Mouse (Mus musculus): Measurements from ENCODE around the gene Neurl4. TPM values are rescaled to one million over a fixed set of nuclear protein-coding genes. Genes with fewer than 3 reads are reported as not detected.

The Neurl4 gene
- polyA plus RNA-seq, 1 experiment: 32.4 TPM

DNA sequence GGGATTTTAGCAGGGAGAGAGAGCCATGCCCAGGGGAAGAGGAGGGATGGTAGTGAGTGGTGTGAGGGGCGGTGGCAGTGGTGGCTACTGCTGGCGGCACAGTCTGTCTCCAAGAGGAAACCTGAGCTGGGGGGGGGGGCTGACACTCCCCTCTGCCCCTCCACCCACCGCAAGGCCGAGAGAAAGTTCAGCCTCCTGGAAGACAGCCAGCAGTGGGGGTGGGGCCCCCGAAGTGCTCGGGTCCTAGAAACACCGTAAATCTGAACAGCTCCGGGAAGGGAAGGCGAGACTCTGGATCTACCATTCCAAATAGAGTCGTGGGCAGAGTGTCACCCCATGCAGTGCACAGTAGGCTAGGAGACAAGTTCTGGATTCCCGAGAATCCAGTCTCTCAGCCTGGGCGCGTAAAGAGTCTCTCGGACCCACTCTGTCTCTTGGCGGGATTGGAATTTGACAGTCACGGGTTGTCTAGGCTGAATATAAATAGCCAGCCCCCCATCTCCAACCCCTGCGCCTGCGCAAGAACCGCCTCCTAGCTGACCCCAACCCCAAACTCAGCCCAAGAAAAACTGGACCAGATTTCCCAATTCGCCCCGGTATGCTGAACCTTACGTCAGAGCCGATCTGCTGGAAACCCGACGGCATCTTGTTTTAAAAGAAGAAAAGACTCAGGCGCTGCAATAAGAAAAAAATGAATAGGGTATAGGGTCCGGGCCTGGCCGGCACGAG lies 46.6 kb downstream of the Neurl4 start:
- H3K4me1 ChIP-seq (ENCODE audit: control insufficient read depth, insufficient read depth, low read length): peaks cover 3% of the 10 kb centered on the region
- H3K27ac ChIP-seq (ENCODE audit: insufficient read depth, low read length): no peak overlapping the region
- no peaks in the 10 kb centered on the region for H3K36me3 ChIP-seq (ENCODE audit: control insufficient read depth, insufficient read depth, low read length, poor library complexity, severe bottlenecking)
- TF ChIP-seq CTCF (IDR thresholded peaks at IDR 0.05; ENCODE audit: low read depth, low read length) (no peak), POLR2A (IDR thresholded peaks at IDR 0.05; ENCODE audit: insufficient read depth, low read length) (no peak), EP300 (IDR thresholded peaks at IDR 0.05; ENCODE audit: insufficient read depth, low read depth, low read length) (no peak)
- peak overlapping the region; percentile 48 for H3K9ac ChIP-seq (ENCODE audit: low read depth, poor library complexity, severe bottlenecking)
- H3K9me3 ChIP-seq (replicated peaks; ENCODE audit: control insufficient read depth, insufficient read depth, low read length, poor library complexity, severe bottlenecking): no peaks in the 10 kb centered on the region
- no peaks in the 10 kb centered on the region for H3K27me3 ChIP-seq (ENCODE audit: control insufficient read depth, insufficient read depth, low read length, poor library complexity, severe bottlenecking)
- peak overlapping the region; percentile 52 for H3K4me3 ChIP-seq (ENCODE audit: low read depth, low read length)

- H3K4me1 ChIP-seq (ENCODE audit: control insufficient read depth, insufficient read depth, low read length): no peaks in the 10 kb centered on the region
- H3K9ac ChIP-seq (ENCODE audit: low read depth, poor library complexity, severe bottlenecking): peak within 1 kb of the TSS; percentile 48
- no peak within 1 kb of the TSS for H3K27ac ChIP-seq (ENCODE audit: insufficient read depth, low read length)
- TF ChIP-seq EP300 (IDR thresholded peaks at IDR 0.05; ENCODE audit: insufficient read depth, low read depth, low read length) (no peak), CTCF (IDR thresholded peaks at IDR 0.05; ENCODE audit: low read depth, low read length) (no peak), POLR2A (IDR thresholded peaks at IDR 0.05; ENCODE audit: insufficient read depth, low read length) (no peak)
- H3K27me3 ChIP-seq (ENCODE audit: control insufficient read depth, insufficient read depth, low read length, poor library complexity, severe bottlenecking): no peaks in the 10 kb centered on the region
- H3K36me3 ChIP-seq (ENCODE audit: control insufficient read depth, insufficient read depth, low read length, poor library complexity, severe bottlenecking): no peaks in the 10 kb centered on the region
- H3K4me3 ChIP-seq (ENCODE audit: low read depth, low read length): peak within 1 kb of the TSS; percentile 64
- no peaks in the 10 kb centered on the region for H3K9me3 ChIP-seq (replicated peaks; ENCODE audit: control insufficient read depth, insufficient read depth, low read length, poor library complexity, severe bottlenecking)
These were observed 47.3 kb downstream of the Neurl4 start, which contains the start of gene Slc2a4 for GRCm38 (mm10) chr11:69948066-69948762. Gene Slc2a4, minus strand, starts transcription at chr11:69948188.

GRCm38 (mm10) chr11:69948763-69949150 lies 47.9 kb downstream of the Neurl4 start:
- no peaks in the 10 kb centered on the region for H3K4me1 ChIP-seq (ENCODE audit: control insufficient read depth, insufficient read depth, low read length)
- H3K9ac ChIP-seq (ENCODE audit: low read depth, poor library complexity, severe bottlenecking): peak overlapping the region; percentile 5; the same call in 1 of the 2 replicates
- no peaks in the 10 kb centered on the region for H3K36me3 ChIP-seq (ENCODE audit: control insufficient read depth, insufficient read depth, low read length, poor library complexity, severe bottlenecking)
- H3K9me3 ChIP-seq (replicated peaks; ENCODE audit: control insufficient read depth, insufficient read depth, low read length, poor library complexity, severe bottlenecking): no peaks in the 10 kb centered on the region
- H3K4me3 ChIP-seq (ENCODE audit: low read depth, low read length): peak overlapping the region; percentile 64
- no peaks in the 10 kb centered on the region for H3K27me3 ChIP-seq (ENCODE audit: control insufficient read depth, insufficient read depth, low read length, poor library complexity, severe bottlenecking)
- H3K27ac ChIP-seq (ENCODE audit: insufficient read depth, low read length): no peak overlapping the region
- no peak for TF ChIP-seq POLR2A (IDR thresholded peaks at IDR 0.05; ENCODE audit: insufficient read depth, low read length)
- peak; percentile 91 for TF ChIP-seq CTCF (IDR thresholded peaks at IDR 0.05; ENCODE audit: low read depth, low read length)
- TF ChIP-seq EP300 (IDR thresholded peaks at IDR 0.05; ENCODE audit: insufficient read depth, low read depth, low read length): no peak

GRCm38 (mm10) chr11:69950807-69951459 lies 50.1 kb downstream of the Neurl4 start:
- no peaks in the 10 kb centered on the region for H3K36me3 ChIP-seq (ENCODE audit: control insufficient read depth, insufficient read depth, low read length, poor library complexity, severe bottlenecking)

DNA sequence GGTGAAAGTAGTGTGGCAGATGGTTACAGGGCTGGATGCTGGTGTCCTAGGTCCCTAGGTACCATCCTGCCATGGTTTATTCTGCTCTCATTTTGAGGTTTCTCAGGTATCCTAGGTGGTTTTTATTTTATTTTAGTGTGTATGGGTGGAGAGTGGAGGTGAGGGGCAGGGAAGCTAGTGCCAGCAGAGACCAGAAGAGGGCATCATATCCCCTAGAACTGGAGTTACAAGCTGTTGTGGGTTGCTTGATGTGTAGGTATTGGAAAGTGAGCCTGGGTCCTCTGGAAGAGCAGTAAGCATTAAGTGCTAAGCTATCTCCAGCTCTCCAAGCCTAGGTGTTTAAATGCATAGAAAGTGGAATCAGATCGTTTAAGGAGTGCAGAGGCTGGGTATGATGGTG lies 51.4 kb downstream of the Neurl4 start:
- Histone ChIP-seq H3K4me3 (ENCODE audit: low read depth, low read length) (no peak overlapping the region), H3K9ac (ENCODE audit: low read depth, poor library complexity, severe bottlenecking) (no peak overlapping the region), H3K36me3 (ENCODE audit: control insufficient read depth, insufficient read depth, low read length, poor library complexity, severe bottlenecking) (no peaks in the 10 kb centered on the region), H3K9me3 (replicated peaks; ENCODE audit: control insufficient read depth, insufficient read depth, low read length, poor library complexity, severe bottlenecking) (no peaks in the 10 kb centered on the region), H3K4me1 (ENCODE audit: control insufficient read depth, insufficient read depth, low read length) (no peaks in the 10 kb centered on the region), H3K27me3 (ENCODE audit: control insufficient read depth, insufficient read depth, low read length, poor library complexity, severe bottlenecking) (no peaks in the 10 kb centered on the region), H3K27ac (ENCODE audit: insufficient read depth, low read length) (no peak overlapping the region)
- TF ChIP-seq EP300 (IDR thresholded peaks at IDR 0.05; ENCODE audit: insufficient read depth, low read depth, low read length) (no peak), CTCF (IDR thresholded peaks at IDR 0.05; ENCODE audit: low read depth, low read length) (peak; percentile 42), POLR2A (IDR thresholded peaks at IDR 0.05; ENCODE audit: insufficient read depth, low read length) (no peak)

More at GRCm38 (mm10) chr11:69950807-69951459, 50.1 kb downstream of the Neurl4 start:
- TF ChIP-seq CTCF (IDR thresholded peaks at IDR 0.05; ENCODE audit: low read depth, low read length) (peak; percentile 63), EP300 (IDR thresholded peaks at IDR 0.05; ENCODE audit: insufficient read depth, low read depth, low read length) (no peak)
- no peak overlapping the region for H3K9ac ChIP-seq (ENCODE audit: low read depth, poor library complexity, severe bottlenecking)
- H3K4me3 ChIP-seq (ENCODE audit: low read depth, low read length): no peak overlapping the region
- no peaks in the 10 kb centered on the region for H3K27me3 ChIP-seq (ENCODE audit: control insufficient read depth, insufficient read depth, low read length, poor library complexity, severe bottlenecking)
- H3K9me3 ChIP-seq (replicated peaks; ENCODE audit: control insufficient read depth, insufficient read depth, low read length, poor library complexity, severe bottlenecking): no peaks in the 10 kb centered on the region
- no peaks in the 10 kb centered on the region for H3K4me1 ChIP-seq (ENCODE audit: control insufficient read depth, insufficient read depth, low read length)
- H3K27ac ChIP-seq (ENCODE audit: insufficient read depth, low read length): no peak overlapping the region
